Mouse (Mus musculus): ENCODE measurements around the gene Apool.

- no peak for TF ChIP-seq CTCF (IDR thresholded peaks at IDR 0.05; ENCODE audit: insufficient read depth, low read length)
- no peak for TF ChIP-seq POLR2A (IDR thresholded peaks at IDR 0.05; ENCODE audit: borderline replicate concordance, extremely low read depth, low read depth, low read length)
These were observed 37.6 kb upstream of the Apool start for GRCm38 (mm10) chrX:112273550-112273949.
